9 mouse cellular contexts compared by ENCODE assay signal in the genomic region with DNA sequence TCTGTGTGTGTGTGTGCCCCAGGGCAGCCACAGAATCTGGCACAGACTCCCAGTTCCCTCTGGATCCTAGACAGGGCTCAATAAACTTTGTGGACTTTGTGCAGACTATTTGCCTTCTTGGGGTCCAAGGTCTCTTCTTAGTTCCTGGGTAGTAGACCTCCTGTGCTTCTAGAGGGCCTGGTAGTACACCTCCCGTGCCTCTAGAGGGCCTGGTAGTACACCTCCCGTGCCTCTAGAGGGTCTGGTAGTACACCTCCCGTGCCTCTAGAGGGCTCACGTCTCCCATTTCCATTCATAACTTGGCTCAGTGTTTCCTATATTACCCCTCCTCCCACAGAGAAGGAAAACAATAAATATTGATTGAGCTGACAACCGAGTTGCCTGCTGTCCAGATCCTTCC. TPM values are rescaled to one million over a fixed set of nuclear protein-coding genes. Genes with fewer than 3 reads are reported as not detected.
A peak's percentile ranks its signal among the peaks of the same experiment; 100 is the strongest.
DNase-seq lines count a peak whose midpoint lies in the region; ATAC-seq and TF ChIP-seq lines count a peak whose summit lies in the region.
"Had no signal": no experiment of that assay in that cellular context is flagged by ENCODE, and none has a peak within 500 bp of the region (broad histone marks: within the 10 kb centered on the region; RNA-seq: fewer than 3 reads in every experiment).

No protein-coding gene starts in this region.

- WGBS in heart, adult 2 months = 34% methylated on average over 5 of the region's 5 CpGs
- 31% methylated on average over 5 of the region's 5 CpGs for WGBS in heart, embryonic 12.5 days

- no peak overlapping the region for H3K9ac ChIP-seq in heart, adult 2 months (ENCODE audit: low read depth, low read length)
- no peak overlapping the region for H3K9ac ChIP-seq in heart, embryonic 12.5 days
- H3K9ac ChIP-seq: liver, embryonic 13.5 days had no signal

- no peaks in the 10 kb centered on the region for H3K27me3 ChIP-seq in heart, adult 2 months (ENCODE audit: control insufficient read depth, insufficient read depth, low read length)
- no peaks in the 10 kb centered on the region for H3K27me3 ChIP-seq in splenic B cell, adult 2 months (ENCODE audit: control insufficient read depth, insufficient read depth, low read length, poor library complexity, severe bottlenecking)
- no peaks in the 10 kb centered on the region for H3K27me3 ChIP-seq in heart, embryonic 12.5 days (replicated peaks)
- H3K27me3 ChIP-seq: liver, embryonic 13.5 days had no signal

- H3K4me2 ChIP-seq in heart, embryonic 12.5 days = no peak overlapping the region
- H3K4me2 ChIP-seq: liver, embryonic 13.5 days had no signal

- no peaks in the 10 kb centered on the region; the same call in 1 of the 2 replicates for H3K9me3 ChIP-seq in heart, embryonic 12.5 days (replicated peaks)
- H3K9me3 ChIP-seq: liver, embryonic 13.5 days had no signal

- no peak overlapping the region for H3K27ac ChIP-seq in heart, adult 2 months
- H3K27ac ChIP-seq in heart, embryonic 12.5 days (ENCODE audit: poor library complexity, severe bottlenecking) = no peak overlapping the region
- H3K27ac ChIP-seq: liver, embryonic 13.5 days had no signal

- no peak for DNase-seq in heart, adult 2 months
- no peak for DNase-seq in heart, postnatal 25 days (ENCODE audit: low spot score)
- DNase-seq in spleen, postnatal 4 days (ENCODE audit: low spot score in 2 of 2) = peak; percentile 37 to 65
- no peak for DNase-seq in spleen, postnatal 14 days (ENCODE audit: low spot score in 2 of 2)
- peak; percentile 68 for DNase-seq in embryo, embryonic 11 days
- DNase-seq in layer of hippocampus, postnatal 14 days (ENCODE audit: low spot score in 2 of 2) = peak; percentile 50 to 55
- peak; percentile 50 for DNase-seq in splenic B cell, adult 2 months (ENCODE audit: low read depth, low spot score)
- DNase-seq: liver, embryonic 13.5 days had no signal

- H3K36me3 ChIP-seq in heart, adult 2 months (ENCODE audit: control insufficient read depth, insufficient read depth, low read length) = no peaks in the 10 kb centered on the region
- no peaks in the 10 kb centered on the region for H3K36me3 ChIP-seq in splenic B cell, adult 2 months (ENCODE audit: control insufficient read depth, insufficient read depth, low read length, poor library complexity, severe bottlenecking)
- no peaks in the 10 kb centered on the region for H3K36me3 ChIP-seq in heart, embryonic 12.5 days
- H3K36me3 ChIP-seq: liver, embryonic 13.5 days had no signal

- intact Hi-C loops in heart, adult 2 months (cut with DNase I) = no loop called here
- intact Hi-C loops in heart, postnatal 25 days (cut with DNase I) = no loop called here

- H3K4me1 ChIP-seq in heart, adult 2 months (ENCODE audit: control insufficient read depth, insufficient read depth, low read length) = no peaks in the 10 kb centered on the region
- peaks cover 9% of the 10 kb centered on the region; the same call in 1 of the 2 replicates for H3K4me1 ChIP-seq in heart, embryonic 12.5 days (replicated peaks)
- H3K4me1 ChIP-seq: liver, embryonic 13.5 days had no signal

- no peak for TF ChIP-seq POLR2A in heart, adult 2 months (IDR thresholded peaks at IDR 0.05; ENCODE audit: insufficient read depth, low read depth, low read length)

- H3K79me2 ChIP-seq in heart, adult 2 months (replicated peaks; ENCODE audit: control insufficient read depth, insufficient read depth, low read length) = no peaks in the 10 kb centered on the region

- TF ChIP-seq EP300 in heart, adult 2 months (IDR thresholded peaks at IDR 0.05; ENCODE audit: insufficient read depth, low read depth, low read length) = no peak

- TF ChIP-seq CTCF in heart, adult 2 months (IDR thresholded peaks at IDR 0.05) = peak; percentile 68

- no peak overlapping the region for H3K4me3 ChIP-seq in heart, adult 2 months
- H3K4me3 ChIP-seq in heart, embryonic 12.5 days = no peak overlapping the region
- H3K4me3 ChIP-seq: liver, embryonic 13.5 days had no signal

- ATAC-seq in heart, embryonic 12.5 days (ENCODE audit: insufficient number of reproducible peaks, low FRiP score) = no peak

RNA-seq across cellular contexts. Expression of a gene that starts 4.9 kb away (rescaled TPM):
- total RNA-seq in heart, adult 2 months (2021) = under 1 TPM; 0.27 to 0.29 TPM
- polyA plus RNA-seq in heart, adult 2 months (2012; rRNA removed) = 0.94 and 1.1 TPM in 2 replicates
- under 1 TPM; 0.26 to 0.28 TPM for total RNA-seq in heart, postnatal 25 days (2021)
- under 1 TPM; 0.14 to 0.44 TPM for total RNA-seq in layer of hippocampus, postnatal 14 days (2021)
- 0.46 and 0.72 TPM in 2 replicates for polyA plus RNA-seq in heart, embryonic 12.5 days (2016; fragmentation: Nextera tagmentation; extraction: Ambion mirVana)
- polyA plus RNA-seq: liver, embryonic 13.5 days had no signal

RNA-seq across cellular contexts. Expression of a gene that starts 10.4 kb away (rescaled TPM):
- total RNA-seq in heart, adult 2 months (2021) = not detected
- not detected in 2 replicates for polyA plus RNA-seq in heart, adult 2 months (2012; rRNA removed)
- total RNA-seq in heart, postnatal 25 days (2021) = not detected
- total RNA-seq in layer of hippocampus, postnatal 14 days (2021) = not detected
- polyA plus RNA-seq in heart, embryonic 12.5 days (2016; fragmentation: Nextera tagmentation; extraction: Ambion mirVana) = not detected in 2 replicates
- polyA plus RNA-seq: liver, embryonic 13.5 days had no signal

RNA-seq across cellular contexts. Expression of a gene that starts 23.8 kb away (rescaled TPM):
- total RNA-seq in heart, adult 2 months (2021) = not detected
- not detected in 2 replicates for polyA plus RNA-seq in heart, adult 2 months (2012; rRNA removed)
- total RNA-seq in heart, postnatal 25 days (2021) = not detected
- total RNA-seq in layer of hippocampus, postnatal 14 days (2021) = under 1 TPM in 1 of 2 experiments, not detected in 1; 0.55 TPM
- 0.39 and 0.49 TPM in 2 replicates for polyA plus RNA-seq in heart, embryonic 12.5 days (2016; fragmentation: Nextera tagmentation; extraction: Ambion mirVana)

RNA-seq across cellular contexts. Expression of a gene that starts 39.9 kb away (rescaled TPM):
- 1 to 10 TPM; 1.9 to 2.2 TPM for total RNA-seq in heart, adult 2 months (2021)
- polyA plus RNA-seq in heart, adult 2 months (2012; rRNA removed) = 3.7 and 3.8 TPM in 2 replicates
- total RNA-seq in heart, postnatal 25 days (2021) = 1 to 10 TPM; 2.2 to 2.8 TPM
- total RNA-seq in layer of hippocampus, postnatal 14 days (2021) = 1 to 10 TPM; 6.1 to 6.5 TPM
- 15.9 and 17.7 TPM in 2 replicates for polyA plus RNA-seq in heart, embryonic 12.5 days (2016; fragmentation: Nextera tagmentation; extraction: Ambion mirVana)

RNA-seq across cellular contexts. Expression of a gene that starts 40.2 kb away (rescaled TPM):
- total RNA-seq in heart, adult 2 months (2021) = 1 to 10 TPM; 2.0 to 2.4 TPM
- 3.0 and 3.5 TPM in 2 replicates for polyA plus RNA-seq in heart, adult 2 months (2012; rRNA removed)
- 1 to 10 TPM; 3.1 to 3.5 TPM for total RNA-seq in heart, postnatal 25 days (2021)
- 1 to 10 TPM; 5.3 to 6.5 TPM for total RNA-seq in layer of hippocampus, postnatal 14 days (2021)
- polyA plus RNA-seq in heart, embryonic 12.5 days (2016; fragmentation: Nextera tagmentation; extraction: Ambion mirVana) = 49.6 and 49.8 TPM in 2 replicates

Comparison
In these comparisons a context has a peak if more than half of its experiments do, and no peak if none do; other contexts are left out.
1. DNase-seq: peak in spleen, postnatal 4 days (2 of 2), embryo, embryonic 11 days (single experiment), layer of hippocampus, postnatal 14 days (2 of 2) and splenic B cell, adult 2 months (single experiment); none in heart, adult 2 months (0 of 2), heart, postnatal 25 days (single experiment) and spleen, postnatal 14 days (0 of 2).